Mouse (Mus musculus) CH12.LX (cell line): Measurements from ENCODE around the gene Kdm1b. TPM values are rescaled to one million over a fixed set of nuclear protein-coding genes. Genes with fewer than 3 reads are reported as not detected.

Experiments
- DNase-seq: peaks from one replicate; pipeline ENCODE4 v3.0.0-alpha.2; 2013; ENCODE audit errors: extremely low read depth
- H3K27ac ChIP-seq: 2 replicates; pipeline ENCODE4 v1.5.1; 2012; ENCODE audit warnings: low read depth, mild to moderate bottlenecking, control low read depth, moderate library complexity; ENCODE audit not compliant: insufficient read depth
- H3K27me3 ChIP-seq: replicated peaks from 2 replicates; pipeline ENCODE3; 2012; ENCODE audit warnings: inconsistent platforms
- H3K36me3 ChIP-seq, 2 experiments: replicated peaks in 1 of 2; 2 replicates each; pipeline versions ENCODE3 to v1.6.1; 2012; ENCODE audit warnings: inconsistent platforms in 1 of 2, low read length in 1 of 2, mild to moderate bottlenecking in 1 of 2, mixed read lengths in 1 of 2, moderate library complexity in 1 of 2; ENCODE audit not compliant: control insufficient read depth in 1 of 2, insufficient read depth in 1 of 2
- H3K4me1 ChIP-seq, 2 experiments: 2 replicates each; pipeline ENCODE4 v1.6.1; 2012; ENCODE audit warnings: inconsistent platforms in 1 of 2, moderate library complexity in 1 of 2; ENCODE audit not compliant: insufficient read depth in 2 of 2, control insufficient read depth in 1 of 2
- H3K4me2 ChIP-seq: 2 replicates; pipeline ENCODE4 v1.6.1; 2012; ENCODE audit warnings: low read depth, mild to moderate bottlenecking, control low read depth; ENCODE audit not compliant: poor library complexity, insufficient read depth, severe bottlenecking
- H3K4me3 ChIP-seq, 3 experiments: fragments of 150-350 bp in 1 of 3; sonication (generic) in 1 of 3; replicated peaks in 1 of 3; 2 replicates each; pipeline versions ENCODE3 to v1.5.1; 2011 to 2012; ENCODE audit warnings: low read depth in 2 of 3, low read length in 2 of 3, mild to moderate bottlenecking in 2 of 3, moderate library complexity in 2 of 3, control low read depth in 1 of 3, improper control_type of control experiment in 1 of 3, inconsistent platforms in 1 of 3, mixed read lengths in 1 of 3; ENCODE audit not compliant: poor library complexity in 1 of 3
- H3K79me2 ChIP-seq: replicated peaks from 2 replicates; pipeline ENCODE4 v1.6.1; 2012; ENCODE audit warnings: mild to moderate bottlenecking, moderate library complexity; ENCODE audit not compliant: control insufficient read depth, poor library complexity, insufficient read depth, severe bottlenecking; ENCODE audit errors: extremely low read depth
- H3K9ac ChIP-seq: 2 replicates; pipeline ENCODE4 v1.6.1; 2012; ENCODE audit warnings: low read depth, mild to moderate bottlenecking, control low read depth, moderate library complexity; ENCODE audit not compliant: insufficient read depth
- H3K9me3 ChIP-seq: replicated peaks from 2 replicates; pipeline ENCODE3; 2012; ENCODE audit warnings: low read length, inconsistent platforms, mixed read lengths
- BHLHE40 ChIP-seq: IDR thresholded peaks from 2 replicates; pipeline ENCODE4 v1.6.1; 2011; ENCODE audit warnings: mild to moderate bottlenecking, low read depth, low read length, improper control_type of control experiment
- CHD1 ChIP-seq: IDR thresholded peaks from 2 replicates; pipeline ENCODE4 v1.6.1; 2012; ENCODE audit warnings: low read depth, low read length, improper control_type of control experiment, inconsistent platforms
- CHD2 ChIP-seq: IDR thresholded peaks from 2 replicates; pipeline ENCODE4 v1.6.1; 2011; ENCODE audit warnings: low read length, improper control_type of control experiment
- CTCF ChIP-seq, 2 experiments: IDR thresholded peaks in 1 of 2; conservative IDR thresholded peaks in 1 of 2; 2 replicates each; pipeline ENCODE4 v1.5.1; 2011 to 2012; ENCODE audit warnings: low read depth in 2 of 2, low read length in 2 of 2, improper control_type of control experiment in 1 of 2, inconsistent platforms in 1 of 2, mild to moderate bottlenecking in 1 of 2, moderate library complexity in 1 of 2
- ETS1 ChIP-seq: conservative IDR thresholded peaks from 2 replicates; pipeline ENCODE4 v1.6.1; 2012; ENCODE audit warnings: low read depth, mild to moderate bottlenecking, inconsistent platforms, low read length, improper control_type of control experiment, moderate library complexity
- GABPA ChIP-seq: IDR thresholded peaks from 2 replicates; pipeline ENCODE4 v1.6.1; 2012; ENCODE audit warnings: low read depth, low read length, improper control_type of control experiment, inconsistent platforms; ENCODE audit not compliant: insufficient replicate concordance
- IRF4 ChIP-seq: IDR thresholded peaks from 2 replicates; pipeline ENCODE4 v1.6.1; 2014; ENCODE audit warnings: low read depth, mild to moderate bottlenecking, inconsistent platforms, low read length, improper control_type of control experiment
- JUN ChIP-seq: IDR thresholded peaks from 2 replicates; pipeline ENCODE4 v1.6.1; 2011; ENCODE audit warnings: low read depth, mild to moderate bottlenecking, low read length, improper control_type of control experiment, moderate library complexity; ENCODE audit not compliant: insufficient read depth
- KAT2A ChIP-seq: IDR thresholded peaks from 2 replicates; pipeline ENCODE4 v1.6.1; 2012; ENCODE audit warnings: low read length, improper control_type of control experiment, inconsistent platforms; ENCODE audit not compliant: insufficient replicate concordance
- MAFK ChIP-seq: IDR thresholded peaks from 2 replicates; pipeline ENCODE4 v1.6.1; 2011; ENCODE audit warnings: low read length, improper control_type of control experiment; ENCODE audit not compliant: insufficient replicate concordance
- MAZ ChIP-seq: IDR thresholded peaks from 2 replicates; pipeline ENCODE4 v1.6.1; 2012; ENCODE audit warnings: low read depth, mild to moderate bottlenecking, inconsistent platforms, low read length, improper control_type of control experiment, moderate library complexity
- MEF2A ChIP-seq: IDR thresholded peaks from 2 replicates; pipeline ENCODE4 v1.6.1; 2014; ENCODE audit warnings: low read depth, mild to moderate bottlenecking, inconsistent platforms, low read length, improper control_type of control experiment, borderline replicate concordance
- MXI1 ChIP-seq: IDR thresholded peaks from 2 replicates; pipeline ENCODE4 v1.6.1; 2011; ENCODE audit warnings: mild to moderate bottlenecking, low read depth, low read length, improper control_type of control experiment
- NELFE ChIP-seq: IDR thresholded peaks from 2 replicates; pipeline ENCODE4 v1.6.1; 2011; ENCODE audit warnings: low read depth, low read length, improper control_type of control experiment
- NRF1 ChIP-seq: IDR thresholded peaks from 2 replicates; pipeline ENCODE4 v1.6.1; 2014; ENCODE audit warnings: low read depth, mild to moderate bottlenecking, inconsistent platforms, low read length, improper control_type of control experiment, moderate library complexity
- RAD21 ChIP-seq: IDR thresholded peaks from 2 replicates; pipeline ENCODE4 v1.6.1; 2011; ENCODE audit warnings: low read depth, mild to moderate bottlenecking, low read length, improper control_type of control experiment, moderate library complexity
- SIN3A ChIP-seq: IDR thresholded peaks from 2 replicates; pipeline ENCODE4 v1.6.1; 2012; ENCODE audit warnings: low read length, improper control_type of control experiment, inconsistent platforms
- SMC3 ChIP-seq: IDR thresholded peaks from 2 replicates; pipeline ENCODE4 v1.6.1; 2011; ENCODE audit warnings: low read depth, low read length, improper control_type of control experiment
- TCF12 ChIP-seq: IDR thresholded peaks from 2 replicates; pipeline ENCODE4 v1.6.1; 2014; ENCODE audit warnings: low read depth, mild to moderate bottlenecking, inconsistent platforms, low read length, improper control_type of control experiment
- UBTF ChIP-seq: IDR thresholded peaks from 2 replicates; pipeline ENCODE4 v1.6.1; 2012; ENCODE audit warnings: low read depth, mild to moderate bottlenecking, inconsistent platforms, low read length, improper control_type of control experiment, moderate library complexity
- USF1 ChIP-seq: IDR thresholded peaks from 2 replicates; pipeline ENCODE4 v1.6.1; 2014; ENCODE audit warnings: low read depth, mild to moderate bottlenecking, inconsistent platforms, low read length, improper control_type of control experiment
- USF2 ChIP-seq: conservative IDR thresholded peaks from 2 replicates; pipeline ENCODE4 v1.6.1; 2011; ENCODE audit warnings: low read depth, low read length, improper control_type of control experiment
- ZC3H11A ChIP-seq: IDR thresholded peaks from 2 replicates; pipeline ENCODE4 v1.6.1; 2012; ENCODE audit warnings: low read depth, mild to moderate bottlenecking, inconsistent platforms, low read length, improper control_type of control experiment
- ZKSCAN1 ChIP-seq: IDR thresholded peaks from 2 replicates; pipeline ENCODE4 v1.6.1; 2012; ENCODE audit warnings: low read depth, inconsistent platforms, low read length, improper control_type of control experiment, borderline replicate concordance
- ZMIZ1 ChIP-seq: IDR thresholded peaks from 2 replicates; pipeline ENCODE4 v1.6.1; 2012; ENCODE audit warnings: low read depth, mild to moderate bottlenecking, inconsistent platforms, low read length, improper control_type of control experiment
- ZNF384 ChIP-seq: IDR thresholded peaks from 2 replicates; pipeline ENCODE4 v1.6.1; 2012; ENCODE audit warnings: low read depth, low read length, improper control_type of control experiment, inconsistent platforms
- dilution Hi-C: fragments of 300-500 bp; cut with MboI; formaldehyde crosslinking; loops from 2 replicates; pipeline ENCODE4 v1.14.3; 2020; ENCODE audit warnings: low sequenced_read_pairs; ENCODE audit not compliant: extremely low pct_unique_long_range_greater_than_20kb, extremely low pct_ligation_motif_present
- in situ Hi-C: fragments of 300-500 bp; cut with MboI; formaldehyde crosslinking; loops from 3 replicates; pipeline ENCODE4 v1.14.3; 2019; ENCODE audit warnings: low sequenced_read_pairs, low pct_ligation_motif_present, low pct_unique_long_range_greater_than_20kb, mixed read lengths
- polyA plus RNA-seq: library from polyadenylated mRNA; unstranded; fragments of >175 nt; gene quantifications from 2 replicates; pipeline ENCODE4 v1.2.1, GENCODE M21; 2012; ENCODE audit warnings: low read depth; ENCODE audit not compliant: insufficient read length
- total RNA-seq, 2 experiments: library from RNA; depleted of rRNA; stranded (reverse); fragments of 300-350 nt in 1 of 2; fragments of >200 nt in 1 of 2; gene quantifications; 2 replicates each; pipeline ENCODE4 v1.2.3; 2012 to 2014

Gene Kdm1b
- total and polyA plus RNA-seq, 3 experiments, result 9.8 to 20.3 (median 11.1) TPM

DNA sequence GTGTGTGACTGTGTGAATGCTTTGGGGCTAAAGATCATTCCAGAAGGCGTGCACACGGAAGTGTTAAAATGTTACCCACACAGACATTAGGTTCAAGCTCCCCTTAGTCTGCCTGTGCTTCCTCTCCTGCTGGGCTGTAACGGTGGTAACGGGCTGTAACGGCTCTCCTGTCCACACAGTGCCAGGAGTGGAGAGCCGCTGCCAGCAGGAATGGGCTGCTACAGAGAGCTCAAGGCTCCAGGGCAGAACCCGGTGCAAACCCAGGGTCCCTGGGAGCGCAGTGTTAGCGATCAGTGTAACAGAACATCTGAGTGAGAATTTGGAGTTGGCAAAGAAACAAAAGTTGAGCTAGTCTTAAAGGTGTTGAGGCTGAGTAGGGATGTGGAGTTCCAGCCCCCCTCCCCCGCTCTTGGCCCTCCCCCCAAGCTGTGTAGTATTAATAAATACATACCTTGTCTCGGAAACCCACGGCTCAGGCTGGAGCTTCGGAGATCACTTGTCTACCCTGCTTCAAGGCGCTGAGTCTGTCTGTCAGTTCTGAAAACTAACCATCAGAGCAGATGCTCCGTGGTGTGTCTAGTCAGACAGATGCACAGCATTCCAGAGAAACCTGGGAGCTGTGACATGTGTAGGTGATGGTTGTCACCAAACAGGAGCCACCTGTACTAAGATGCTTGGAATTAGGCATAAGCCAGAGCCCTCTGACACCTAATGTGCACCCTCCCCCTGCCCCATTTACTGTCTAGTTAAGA, 27.2 kb downstream of the Kdm1b start:
- in situ Hi-C loops (no loop called here), dilution Hi-C loops (no loop called here)
- H3K4me2 ChIP-seq, result no peak overlapping the region
- peaks cover 5 to 80% of the 10 kb centered on the region in 2 experiments for H3K36me3 ChIP-seq
- no peak for TF ChIP-seq MAFK
- TF ChIP-seq ETS1, result no peak
- TF ChIP-seq UBTF, result no peak
- TF ChIP-seq JUN, result no peak
- no peak for TF ChIP-seq ZNF384
- no peak for TF ChIP-seq MAZ
- no peak for TF ChIP-seq NELFE
- TF ChIP-seq MEF2A, result no peak
- no peak for TF ChIP-seq KAT2A
- no peak for TF ChIP-seq MXI1
- no peak for TF ChIP-seq IRF4
- no peak for TF ChIP-seq USF2
- no peak for TF ChIP-seq ZKSCAN1
- no peak for TF ChIP-seq USF1
- no peak for TF ChIP-seq SMC3
- TF ChIP-seq GABPA, result no peak
- H3K9ac ChIP-seq, result no peak overlapping the region
- no peak for DNase-seq
- H3K27me3 ChIP-seq, result no peaks in the 10 kb centered on the region
- no peaks in the 10 kb centered on the region for H3K9me3 ChIP-seq
- H3K4me1 ChIP-seq, result no peaks in the 10 kb centered on the region
- no peak overlapping the region for H3K4me3 ChIP-seq
- no peaks in the 10 kb centered on the region for H3K79me2 ChIP-seq
- no peak overlapping the region for H3K27ac ChIP-seq

GRCm38 (mm10) chr13:47071871-47072270, 28.6 kb downstream of the Kdm1b start:
- no peaks in the 10 kb centered on the region for H3K9me3 ChIP-seq
- no peaks in the 10 kb centered on the region for H3K27me3 ChIP-seq
- no peak overlapping the region for H3K4me2 ChIP-seq
- H3K4me1 ChIP-seq, result no peaks in the 10 kb centered on the region
- H3K27ac ChIP-seq, result no peak overlapping the region
- H3K9ac ChIP-seq, result no peak overlapping the region
- no peak overlapping the region for H3K4me3 ChIP-seq
- H3K36me3 ChIP-seq, result peaks cover 2 to 81% of the 10 kb centered on the region in 2 experiments
- dilution Hi-C loops (no loop called here), in situ Hi-C loops (no loop called here)
- DNase-seq, result no peak
- no peaks in the 10 kb centered on the region for H3K79me2 ChIP-seq
- no peak for TF ChIP-seq GABPA
- TF ChIP-seq ZC3H11A, result no peak
- no peak for TF ChIP-seq RAD21
- no peak for TF ChIP-seq TCF12
- no peak for TF ChIP-seq CHD1
- no peak for TF ChIP-seq CHD2
- TF ChIP-seq NRF1, result no peak
- TF ChIP-seq BHLHE40, result no peak
- TF ChIP-seq USF1, result no peak
- TF ChIP-seq SIN3A, result no peak
- TF ChIP-seq ZMIZ1, result no peak
- no peak for TF ChIP-seq MXI1
- TF ChIP-seq CTCF (conservative IDR thresholded peaks at IDR 0.05 in 1 of 2, IDR thresholded peaks at IDR 0.05 in 1 of 2; ENCODE audit: low read depth in 2 of 2, low read length in 2 of 2), result no peak
- no peak for TF ChIP-seq MAZ
